Mouse (Mus musculus): ENCODE results near the gene Gm20824. TPM values are rescaled to one million over a fixed set of nuclear protein-coding genes. Genes with fewer than 3 reads are reported as not detected.
"Not testable (repeated sequence)": the region's sequence is repeated elsewhere in the genome, so short reads cannot be mapped to it uniquely, and the experiment has no call there.

Gene Gm20824
- not detected in 2 replicates for polyA plus RNA-seq (2015; fragmentation: Nextera tagmentation; extraction: Ambion mirVana)

GRCm38 (mm10) chrY:8257607-8258006 is at the start of gene Gm20824:
TSS of gene Gm20824 (plus strand) at chrY:8257907.
- H3K36me3 ChIP-seq (ENCODE audit: insufficient read depth, low read length); ATAC-seq (replicated peaks; ENCODE audit: low FRiP score, low read depth); H3K4me2 ChIP-seq (ENCODE audit: low read length); DNase-seq (ENCODE audit: low spot score); H3K27me3 ChIP-seq (ENCODE audit: insufficient read depth, low read length); H3K4me1 ChIP-seq (replicated peaks; ENCODE audit: insufficient read depth, low read length); H3K9me3 ChIP-seq (replicated peaks; ENCODE audit: low read length); H3K4me3 ChIP-seq (replicated peaks; ENCODE audit: low read depth, low read length); H3K27ac ChIP-seq; H3K9ac ChIP-seq (ENCODE audit: low read depth, low read length): not testable (repeated sequence)
- WGBS: no CpG with 5 or more reads among the region's 6 CpGs

Other genes starting within 250 kb of the Gm20824 start
- gene Gm20825, start 186.4 kb upstream of the Gm20824 start, polyA plus RNA-seq (2015; fragmentation: Nextera tagmentation; extraction: Ambion mirVana): not detected in 2 replicates

Measured in kidney, postnatal 0 days (tissue).